In genomic region chr7:114300782-114301181, GRCm38 (mm10) we compare ENCODE assay signal across 23 mouse cellular contexts. TPM values are rescaled to one million over a fixed set of nuclear protein-coding genes. Genes with fewer than 3 reads are reported as not detected.
DNase-seq lines count a peak whose midpoint lies in the region; ATAC-seq and TF ChIP-seq lines count a peak whose summit lies in the region.
"Had no signal": no experiment of that assay in that cellular context is flagged by ENCODE, and none has a peak within 500 bp of the region (broad histone marks: within the 10 kb centered on the region; RNA-seq: fewer than 3 reads in every experiment).

No protein-coding gene starts in this region.

- no peak overlapping the region for H3K4me2 ChIP-seq in neural tube, embryonic 15.5 days
- peak overlapping the region; percentile 86 for H3K4me2 ChIP-seq in CH12.LX (ENCODE audit: insufficient read depth, low read depth, poor library complexity, severe bottlenecking)
- no peak overlapping the region for H3K4me2 ChIP-seq in forebrain, embryonic 11.5 days (ENCODE audit: low read depth, low read length, severe bottlenecking)
- H3K4me2 ChIP-seq: embryonic facial prominence, embryonic 13.5 days; embryonic facial prominence, embryonic 15.5 days; forebrain, embryonic 13.5 days; forebrain, embryonic 15.5 days had no signal

- no peak for ATAC-seq in neural tube, embryonic 15.5 days (ENCODE audit: low FRiP score)
- ATAC-seq in forebrain, embryonic 11.5 days (replicated peaks; ENCODE audit: low FRiP score): no peak
- ATAC-seq: forebrain, embryonic 13.5 days; forebrain, embryonic 15.5 days; forebrain, postnatal 0 days; Patski had no signal

- no peak overlapping the region for H3K4me3 ChIP-seq in layer of hippocampus, adult 2 months
- no peak overlapping the region for H3K4me3 ChIP-seq in neural tube, embryonic 15.5 days (replicated peaks)
- H3K4me3 ChIP-seq in CH12.LX (replicated peaks in 1 of 3; ENCODE audit: low read depth in 2 of 3, low read length in 2 of 3, poor library complexity in 1 of 3): peak overlapping the region in 1 of 3 experiments; percentile 39
- H3K4me3 ChIP-seq in forebrain, embryonic 11.5 days (ENCODE audit: low read depth, low read length): no peak overlapping the region
- H3K4me3 ChIP-seq: embryonic facial prominence, embryonic 13.5 days; embryonic facial prominence, embryonic 15.5 days; erythroblast, embryonic 14.5 days; forebrain, embryonic 10.5 days; forebrain, embryonic 13.5 days; forebrain, embryonic 15.5 days had no signal

- DNase-seq in layer of hippocampus, adult 2 months (ENCODE audit: low spot score in 2 of 2): no peak
- DNase-seq in layer of hippocampus, postnatal 14 days (ENCODE audit: low spot score in 2 of 2): no peak
- peak; percentile 5 for DNase-seq in neural tube, embryonic 10.5 days (ENCODE audit: extremely low spot score, low spot score)
- peak; percentile 49 for DNase-seq in CH12.LX (ENCODE audit: extremely low read depth)
- peak; percentile 68 for DNase-seq in splenic B cell, adult 2 months (ENCODE audit: low read depth, low spot score)
- no peak for DNase-seq in forebrain, embryonic 11.5 days (ENCODE audit: low spot score)
- DNase-seq: adrenal gland, adult 8-10 months; adrenal gland, postnatal 14 days; adrenal gland, postnatal 36 days; cerebellum, adult 8-10 months; cerebellum, postnatal 14 days; cerebellum, postnatal 36 days; embryo, embryonic 11 days; forebrain, postnatal 0 days had no signal

- no peak overlapping the region for H3K9ac ChIP-seq in neural tube, embryonic 15.5 days (replicated peaks)
- H3K9ac ChIP-seq in CH12.LX (ENCODE audit: insufficient read depth, low read depth): 0 out of 2 replicates have a peak overlapping the region, but pooled peaks have one; percentile 42
- no peak overlapping the region for H3K9ac ChIP-seq in forebrain, embryonic 11.5 days (ENCODE audit: low read length)
- H3K9ac ChIP-seq: embryonic facial prominence, embryonic 13.5 days; embryonic facial prominence, embryonic 15.5 days; forebrain, embryonic 13.5 days; forebrain, embryonic 15.5 days; forebrain, postnatal 0 days had no signal

- in situ Hi-C loops in CH12.LX (cut with MboI; ENCODE audit: low pct_ligation_motif_present, low pct_unique_long_range_greater_than_20kb, low sequenced_read_pairs): no loop called here

- H3K27me3 ChIP-seq in neural tube, embryonic 15.5 days (replicated peaks): no peaks in the 10 kb centered on the region
- no peaks in the 10 kb centered on the region for H3K27me3 ChIP-seq in CH12.LX (replicated peaks)
- H3K27me3 ChIP-seq in splenic B cell, adult 2 months (ENCODE audit: control insufficient read depth, insufficient read depth, low read length, poor library complexity, severe bottlenecking): no peaks in the 10 kb centered on the region
- H3K27me3 ChIP-seq in forebrain, embryonic 11.5 days (ENCODE audit: control insufficient read depth, insufficient read depth, low read length): no peaks in the 10 kb centered on the region
- H3K27me3 ChIP-seq: embryonic facial prominence, embryonic 13.5 days; embryonic facial prominence, embryonic 15.5 days; forebrain, embryonic 13.5 days; forebrain, embryonic 15.5 days; Patski had no signal

- no peaks in the 10 kb centered on the region for H3K79me2 ChIP-seq in CH12.LX (replicated peaks; ENCODE audit: control insufficient read depth, extremely low read depth, insufficient read depth, poor library complexity, severe bottlenecking)

- H3K27ac ChIP-seq in layer of hippocampus, adult 2 months: peak overlapping the region; percentile 7; the same call in 1 of the 2 replicates
- no peak overlapping the region for H3K27ac ChIP-seq in neural tube, embryonic 15.5 days (replicated peaks)
- H3K27ac ChIP-seq in CH12.LX (ENCODE audit: insufficient read depth, low read depth): peak overlapping the region; percentile 84
- H3K27ac ChIP-seq in forebrain, embryonic 11.5 days (ENCODE audit: low read depth, low read length): no peak overlapping the region
- H3K27ac ChIP-seq: embryonic facial prominence, embryonic 13.5 days; embryonic facial prominence, embryonic 15.5 days; forebrain, embryonic 10.5 days; forebrain, embryonic 13.5 days; forebrain, embryonic 15.5 days had no signal

- dilution Hi-C loops in CH12.LX (cut with MboI; ENCODE audit: extremely low pct_ligation_motif_present, extremely low pct_unique_long_range_greater_than_20kb, low sequenced_read_pairs): no loop called here

- no peak for TF ChIP-seq POLR2A in CH12.LX (IDR thresholded peaks at IDR 0.05; ENCODE audit: low read depth, low read length)

- no peaks in the 10 kb centered on the region for H3K36me3 ChIP-seq in neural tube, embryonic 15.5 days
- H3K36me3 ChIP-seq in CH12.LX (replicated peaks in 1 of 2; ENCODE audit: control insufficient read depth in 1 of 2, insufficient read depth in 1 of 2, low read length in 1 of 2): no peaks in the 10 kb centered on the region
- no peaks in the 10 kb centered on the region for H3K36me3 ChIP-seq in splenic B cell, adult 2 months (ENCODE audit: control insufficient read depth, insufficient read depth, low read length, poor library complexity, severe bottlenecking)
- H3K36me3 ChIP-seq in forebrain, embryonic 11.5 days (ENCODE audit: control insufficient read depth, insufficient read depth, low read length): no peaks in the 10 kb centered on the region
- H3K36me3 ChIP-seq: embryonic facial prominence, embryonic 13.5 days; embryonic facial prominence, embryonic 15.5 days; forebrain, embryonic 10.5 days; forebrain, embryonic 15.5 days; G1E had no signal

- peak; percentile 71 for TF ChIP-seq EP300 in CH12.LX (IDR thresholded peaks at IDR 0.05; ENCODE audit: low read length)

- 91% methylated on average over 2 of the region's 2 CpGs for WGBS in neural tube, embryonic 15.5 days
- WGBS in forebrain, embryonic 11.5 days: 86% methylated on average over 2 of the region's 2 CpGs

- no peak for TF ChIP-seq RAD21 in CH12.LX (IDR thresholded peaks at IDR 0.05; ENCODE audit: low read depth, low read length)

- no peaks in the 10 kb centered on the region for H3K9me3 ChIP-seq in neural tube, embryonic 15.5 days (replicated peaks)
- no peaks in the 10 kb centered on the region for H3K9me3 ChIP-seq in CH12.LX (replicated peaks; ENCODE audit: low read length)
- no peaks in the 10 kb centered on the region for H3K9me3 ChIP-seq in forebrain, embryonic 11.5 days (ENCODE audit: control insufficient read depth, low read length)
- H3K9me3 ChIP-seq: embryonic facial prominence, embryonic 13.5 days; embryonic facial prominence, embryonic 15.5 days; forebrain, embryonic 10.5 days; forebrain, embryonic 13.5 days; forebrain, embryonic 15.5 days; G1E had no signal

- H3K4me1 ChIP-seq in neural tube, embryonic 15.5 days: no peaks in the 10 kb centered on the region
- peaks cover 31 to 49% of the 10 kb centered on the region in 2 experiments for H3K4me1 ChIP-seq in CH12.LX (ENCODE audit: control insufficient read depth in 1 of 2, insufficient read depth in 2 of 2)
- no peaks in the 10 kb centered on the region for H3K4me1 ChIP-seq in forebrain, embryonic 11.5 days (replicated peaks; ENCODE audit: control insufficient read depth, insufficient read depth, low read length)
- H3K4me1 ChIP-seq: embryonic facial prominence, embryonic 13.5 days; embryonic facial prominence, embryonic 15.5 days; forebrain, embryonic 13.5 days; forebrain, embryonic 15.5 days had no signal

- no peak for TF ChIP-seq CTCF in layer of hippocampus, adult 2 months (conservative IDR thresholded peaks at IDR 0.05)
- TF ChIP-seq CTCF in CH12.LX (conservative IDR thresholded peaks at IDR 0.05 in 1 of 2, IDR thresholded peaks at IDR 0.05 in 1 of 2; ENCODE audit: low read depth in 2 of 2, low read length in 2 of 2): no peak

TF ChIP-seq in CH12.LX, 34 proteins besides CTCF, POLR2A, EP300 and RAD21:
- peak; percentile 86 for TF ChIP-seq MYC (IDR thresholded peaks at IDR 0.05; ENCODE audit: low read depth, low read length)
- TF ChIP-seq MXI1 (IDR thresholded peaks at IDR 0.05; ENCODE audit: low read depth, low read length): peak; percentile 33; the same call in 1 of the 2 replicates
- TF ChIP-seq ELF1 (IDR thresholded peaks at IDR 0.05; ENCODE audit: low read depth, low read length): no peak
- 0 out of 2 replicates have a peak, but pooled peaks have one; percentile 26 for TF ChIP-seq TCF12 (IDR thresholded peaks at IDR 0.05; ENCODE audit: low read depth, low read length)
- TF ChIP-seq BHLHE40 (IDR thresholded peaks at IDR 0.05; ENCODE audit: low read depth, low read length): peak; percentile 60
- peak; percentile 42; the same call in 1 of the 2 replicates for TF ChIP-seq MEF2A (IDR thresholded peaks at IDR 0.05; ENCODE audit: borderline replicate concordance, low read depth, low read length)
- 0 out of 2 replicates have a peak, but pooled peaks have one; percentile 9 for TF ChIP-seq JUND (conservative IDR thresholded peaks at IDR 0.05; ENCODE audit: low read depth, low read length)
- 0 out of 2 replicates have a peak, but pooled peaks have one; percentile 3 for TF ChIP-seq TBP (conservative IDR thresholded peaks at IDR 0.05; ENCODE audit: low read depth, low read length)
- TF ChIP-seq MAX (IDR thresholded peaks at IDR 0.05; ENCODE audit: low read length): peak; percentile 70; the same call in 1 of the 2 replicates
- no peak for TF ChIP-seq RCOR1 (conservative IDR thresholded peaks at IDR 0.05; ENCODE audit: low read depth, low read length)

RNA-seq across cellular contexts. Expression of gene Psma1, which starts 24.9 kb away (rescaled TPM):
- total RNA-seq in layer of hippocampus, adult 2 months (2021): 100 to 1,000 TPM; 110 to 117 TPM
- total RNA-seq in layer of hippocampus, postnatal 14 days (2021): 100 to 1,000 TPM; 120 to 127 TPM
- 345 and 353 TPM in 2 replicates for polyA plus RNA-seq in neural tube, embryonic 15.5 days (2015; fragmentation: Nextera tagmentation; extraction: Ambion mirVana)
- total RNA-seq in CH12.LX (2012; rRNA removed) (297 and 340 TPM in 2 replicates), CH12.LX (2014; rRNA removed) (706 and 745 TPM in 2 replicates)
- 372 and 393 TPM in 2 replicates for polyA plus RNA-seq in CH12.LX (2012; ENCODE audit: insufficient read length, low read depth)
- 476 and 477 TPM in 2 replicates for polyA plus RNA-seq in forebrain, embryonic 11.5 days (2014; fragmentation: Nextera tagmentation; extraction: Ambion mirVana)

RNA-seq across cellular contexts. Expression of gene Copb1, which starts 46.3 kb away (rescaled TPM):
- 10 to 100 TPM; 60.7 to 61.2 TPM for total RNA-seq in layer of hippocampus, adult 2 months (2021)
- total RNA-seq in layer of hippocampus, postnatal 14 days (2021): 10 to 100 TPM; 59.6 to 64.4 TPM
- 83.1 and 88.6 TPM in 2 replicates for polyA plus RNA-seq in neural tube, embryonic 15.5 days (2015; fragmentation: Nextera tagmentation; extraction: Ambion mirVana)
- total RNA-seq in CH12.LX (2012; rRNA removed) (71.0 and 74.2 TPM in 2 replicates), CH12.LX (2014; rRNA removed) (154 and 158 TPM in 2 replicates)
- 101 and 114 TPM in 2 replicates for polyA plus RNA-seq in CH12.LX (2012; ENCODE audit: insufficient read length, low read depth)
- 102 and 117 TPM in 2 replicates for polyA plus RNA-seq in forebrain, embryonic 11.5 days (2014; fragmentation: Nextera tagmentation; extraction: Ambion mirVana)

Comparison
In these comparisons a context has a peak if more than half of its experiments do, and no peak if none do; other contexts are left out.
1. DNase-seq: peak in neural tube, embryonic 10.5 days (single experiment), CH12.LX (single experiment) and splenic B cell, adult 2 months (single experiment); none in layer of hippocampus, adult 2 months (0 of 2), layer of hippocampus, postnatal 14 days (0 of 2) and forebrain, embryonic 11.5 days (single experiment).
2. H3K27ac ChIP-seq: peak in layer of hippocampus, adult 2 months (single experiment) and CH12.LX (single experiment); none in neural tube, embryonic 15.5 days (single experiment) and forebrain, embryonic 11.5 days (single experiment).